Mouse (Mus musculus) kidney, embryonic 14.5 days (tissue): ENCODE data around the gene 0610010F05Rik. TPM values are rescaled to one million over a fixed set of nuclear protein-coding genes. Genes with fewer than 3 reads are reported as not detected.
"Not testable (repeated sequence)": the region's sequence is repeated elsewhere in the genome, so short reads cannot be mapped to it uniquely, and the experiment has no call there.

Source experiments
- ATAC-seq: fragments of 200-750 bp; cut with Nextera tagmentation; 2 replicates; pipeline ENCODE4 v1.8.0; 2017; ENCODE audit warnings: moderate number of reproducible peaks, mild to moderate bottlenecking, moderate TSS enrichment, moderate library complexity; ENCODE audit not compliant: low FRiP score, low TSS enrichment
- H3K27ac ChIP-seq: fragments of 300-500 bp; sonication (generic); 2 replicates; pipeline ENCODE4 v1.5.1; 2014; ENCODE audit warnings: low read depth, mild to moderate bottlenecking, low read length, moderate library complexity, mixed read lengths
- H3K27me3 ChIP-seq: fragments of 300-500 bp; sonication (generic); 2 replicates; pipeline ENCODE4 v1.6.1; 2014; ENCODE audit warnings: mild to moderate bottlenecking, low read length; ENCODE audit not compliant: control insufficient read depth, insufficient read depth
- H3K36me3 ChIP-seq: fragments of 300-500 bp; sonication (generic); 2 replicates; pipeline ENCODE4 v1.6.1; 2014; ENCODE audit warnings: low read length, mixed read lengths; ENCODE audit not compliant: control insufficient read depth, insufficient read depth
- H3K4me1 ChIP-seq: fragments of 300-500 bp; sonication (generic); 2 replicates; pipeline ENCODE4 v1.6.1; 2014; ENCODE audit warnings: low read length, mixed read lengths; ENCODE audit not compliant: control insufficient read depth, insufficient read depth
- H3K4me2 ChIP-seq: fragments of 300-500 bp; sonication (generic); replicated peaks from 2 replicates; pipeline ENCODE4 v1.6.1; 2014; ENCODE audit warnings: low read depth, mild to moderate bottlenecking, low read length
- H3K4me3 ChIP-seq: fragments of 300-500 bp; sonication (generic); 2 replicates; pipeline ENCODE4 v1.5.1; 2014; ENCODE audit warnings: mild to moderate bottlenecking, low read length
- H3K9ac ChIP-seq: fragments of 300-500 bp; sonication (generic); 2 replicates; pipeline ENCODE4 v1.6.1; 2014; ENCODE audit warnings: low read depth, mild to moderate bottlenecking, low read length, moderate library complexity
- H3K9me3 ChIP-seq: fragments of 300-500 bp; sonication (generic); 2 replicates; pipeline ENCODE4 v1.6.1; 2016; ENCODE audit warnings: low read length; ENCODE audit not compliant: control insufficient read depth
- WGBS: fragments of 180-500 bp; shearing (Covaris S2); extraction: QIAGEN DNeasy Blood & Tissue Kit; methylation state at CpG from one replicate; pipeline ENCODE4 v1.1.7; 2014; 5-methylcytosine and 5-hydroxymethylcytosine counted together
- polyA plus RNA-seq: library from polyadenylated mRNA; unstranded; fragments of >200 nt; fragmentation: Nextera tagmentation; extraction: Ambion mirVana; gene quantifications from 2 replicates; pipeline ENCODE4 v1.2.1, GENCODE M21; 2014

0610010F05Rik gene
- polyA plus RNA-seq, 1 experiment from 2014 or later = 34.5 TPM

DNA sequence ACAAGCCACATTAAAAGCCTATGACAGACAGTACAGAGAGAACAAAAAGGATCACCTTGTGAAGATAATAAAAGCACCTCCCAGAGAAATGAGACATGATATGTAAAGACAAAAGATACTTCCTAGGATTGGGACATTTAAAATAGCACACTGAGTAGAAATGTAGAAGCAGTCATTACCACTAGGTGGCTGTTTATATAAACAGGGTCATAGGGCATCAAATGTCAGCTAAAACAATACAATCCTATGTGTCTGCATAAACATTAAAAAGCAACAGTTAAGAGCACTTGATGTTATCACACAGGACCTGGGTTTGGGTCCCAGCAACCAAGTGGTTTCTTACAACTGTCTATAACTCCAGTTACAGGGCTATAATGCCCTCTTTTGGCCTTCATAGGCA is 2.8 kb downstream of the 0610010F05Rik start:
- Histone ChIP-seq H3K36me3 (peaks cover 11% of the 10 kb centered on the region; the same call in 1 of the 2 replicates), H3K4me2 (no peak overlapping the region), H3K27ac (no peak overlapping the region), H3K27me3 (no peaks in the 10 kb centered on the region), H3K9me3 (no peaks in the 10 kb centered on the region), H3K9ac (no peak overlapping the region), H3K4me1 (no peaks in the 10 kb centered on the region), H3K4me3 (no peak overlapping the region)
- ATAC-seq = no peak

DNA sequence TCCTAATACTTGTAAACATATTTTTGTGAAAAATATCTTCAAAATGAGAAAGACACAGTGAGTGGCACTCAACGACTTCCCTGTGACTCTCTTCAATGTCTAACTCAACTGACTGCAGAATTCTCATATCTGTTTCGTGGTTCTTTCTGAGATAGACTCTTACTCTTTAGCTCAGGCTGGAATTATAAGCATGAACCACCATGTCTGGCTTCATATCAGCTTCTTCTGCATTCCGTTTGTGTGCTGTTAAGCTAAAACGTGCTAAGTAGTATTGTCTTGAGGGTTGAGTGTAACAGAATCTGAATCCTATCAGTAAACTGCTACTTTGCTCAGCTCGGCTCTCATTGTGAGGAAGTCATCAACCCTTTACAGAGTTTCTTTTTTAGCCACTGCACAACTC is 14.4 kb downstream of the 0610010F05Rik start:
- no peaks in the 10 kb centered on the region for H3K27me3 ChIP-seq

DNA sequence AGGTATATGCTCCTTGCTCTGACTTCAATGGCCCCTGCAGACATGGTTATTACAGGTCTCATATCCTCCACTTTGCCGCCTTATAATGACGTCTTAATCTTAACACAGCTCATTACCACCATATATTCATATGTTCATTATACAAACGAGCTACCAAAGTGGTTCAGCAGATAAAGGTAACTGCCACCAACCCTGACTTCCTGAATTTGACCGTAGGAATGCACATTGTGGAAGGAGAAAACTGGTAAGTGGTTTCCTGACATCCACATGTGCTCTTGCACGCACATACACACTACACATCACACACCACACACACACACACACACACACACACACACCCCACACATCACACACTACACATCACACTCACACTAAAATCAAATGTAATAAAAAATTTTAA is 18.9 kb downstream of the 0610010F05Rik start:
- no peak overlapping the region for H3K27ac ChIP-seq
- no peaks in the 10 kb centered on the region for H3K9me3 ChIP-seq
- WGBS = 91% methylated on average over 5 of the region's 5 CpGs
- ATAC-seq = no peak
- H3K4me3 ChIP-seq = no peak overlapping the region
- no peaks in the 10 kb centered on the region for H3K4me1 ChIP-seq
- H3K27me3 ChIP-seq = no peaks in the 10 kb centered on the region
- no peak overlapping the region for H3K9ac ChIP-seq
- H3K36me3 ChIP-seq = peaks cover 18% of the 10 kb centered on the region; the same call in 1 of the 2 replicates
- no peak overlapping the region for H3K4me2 ChIP-seq

More for the DNA sequence above, 14.4 kb downstream of the 0610010F05Rik start:
- Histone ChIP-seq H3K4me2 (no peak overlapping the region), H3K4me1 (no peaks in the 10 kb centered on the region), H3K9ac (no peak overlapping the region), H3K36me3 (peaks cover 14% of the 10 kb centered on the region; the same call in 1 of the 2 replicates), H3K27ac (no peak overlapping the region), H3K9me3 (no peaks in the 10 kb centered on the region), H3K4me3 (no peak overlapping the region)
- 87% methylated on average over 5 of the region's 5 CpGs for WGBS
- no peak for ATAC-seq

DNA sequence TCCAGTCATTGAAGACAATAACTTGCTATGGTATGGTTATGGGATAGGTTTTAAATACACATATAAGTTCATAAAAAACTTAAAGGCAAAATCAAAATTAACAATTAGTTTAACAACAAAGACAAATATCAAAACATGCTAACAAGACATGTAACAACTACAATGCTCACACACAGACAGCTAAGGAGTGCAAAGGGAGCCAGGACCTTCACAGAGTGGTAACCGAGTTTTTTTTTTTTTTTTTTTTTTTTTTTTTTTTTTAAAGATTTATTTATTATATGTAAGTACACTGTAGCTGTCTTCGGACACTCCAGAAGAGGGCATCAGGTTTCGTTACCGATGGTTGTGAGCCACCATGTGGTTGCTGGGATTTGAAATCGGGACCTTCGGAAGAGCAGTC is 26.1 kb downstream of the 0610010F05Rik start:
- not testable (repeated sequence) for H3K9me3 ChIP-seq, H3K27ac ChIP-seq, H3K4me3 ChIP-seq, H3K4me2 ChIP-seq, ATAC-seq, H3K9ac ChIP-seq, H3K27me3 ChIP-seq, H3K4me1 ChIP-seq
- 91% methylated on average over 6 of the region's 6 CpGs for WGBS
- H3K36me3 ChIP-seq = peaks cover 21% of the 10 kb centered on the region

DNA sequence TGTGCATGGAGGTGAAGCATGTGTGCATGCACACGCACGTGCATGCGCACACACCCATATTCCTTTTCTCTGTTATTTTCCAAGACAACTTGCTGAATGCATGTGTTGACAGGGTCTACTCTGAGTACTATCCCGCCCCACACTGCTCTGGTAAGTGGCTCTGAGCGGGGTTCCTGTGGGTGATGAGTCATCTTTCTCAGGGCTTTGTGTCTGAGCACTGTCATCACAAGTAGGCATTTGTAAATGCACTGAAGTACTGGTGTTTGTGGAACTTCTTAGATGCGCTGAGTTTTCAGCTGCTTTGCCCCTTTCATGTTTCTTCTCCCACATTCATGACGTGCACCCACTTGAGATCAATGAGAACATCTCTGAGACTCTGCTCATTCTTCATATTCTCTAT is 63.3 kb downstream of the 0610010F05Rik start:
- Histone ChIP-seq H3K4me3 (no peak overlapping the region), H3K27ac (no peak overlapping the region), H3K9ac (no peak overlapping the region), H3K9me3 (no peaks in the 10 kb centered on the region), H3K36me3 (peaks cover 17% of the 10 kb centered on the region), H3K27me3 (no peaks in the 10 kb centered on the region), H3K4me1 (no peaks in the 10 kb centered on the region), H3K4me2 (no peak overlapping the region)
- WGBS = 92% methylated on average over 7 of the region's 7 CpGs
- no peak for ATAC-seq

DNA sequence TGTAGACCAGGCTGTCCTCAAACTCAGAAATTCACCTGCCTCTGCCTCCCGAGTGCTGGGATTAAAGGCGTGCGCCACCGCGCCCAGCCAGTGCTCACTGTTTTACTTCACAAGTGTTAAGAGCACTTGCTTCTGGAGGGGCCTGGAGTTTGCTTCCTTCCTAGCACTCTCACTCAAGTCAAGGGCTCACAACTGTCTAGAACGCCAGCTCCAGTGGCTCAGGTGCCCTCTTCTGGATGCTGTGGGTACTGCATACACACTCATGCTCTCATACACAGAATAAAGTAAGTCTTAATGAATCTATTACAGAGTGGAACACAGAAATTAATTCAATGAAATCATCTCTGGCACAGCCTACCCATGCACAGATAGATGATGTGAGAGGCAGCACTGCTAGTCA is 67.7 kb downstream of the 0610010F05Rik start:
- Histone ChIP-seq H3K9me3 (no peaks in the 10 kb centered on the region), H3K9ac (no peak overlapping the region), H3K27ac (no peak overlapping the region), H3K4me2 (no peak overlapping the region), H3K36me3 (peaks cover 5% of the 10 kb centered on the region; the same call in 1 of the 2 replicates), H3K4me3 (no peak overlapping the region), H3K27me3 (no peaks in the 10 kb centered on the region), H3K4me1 (no peaks in the 10 kb centered on the region)
- 58% methylated on average over 6 of the region's 6 CpGs for WGBS
- ATAC-seq = peak; percentile 68

DNA sequence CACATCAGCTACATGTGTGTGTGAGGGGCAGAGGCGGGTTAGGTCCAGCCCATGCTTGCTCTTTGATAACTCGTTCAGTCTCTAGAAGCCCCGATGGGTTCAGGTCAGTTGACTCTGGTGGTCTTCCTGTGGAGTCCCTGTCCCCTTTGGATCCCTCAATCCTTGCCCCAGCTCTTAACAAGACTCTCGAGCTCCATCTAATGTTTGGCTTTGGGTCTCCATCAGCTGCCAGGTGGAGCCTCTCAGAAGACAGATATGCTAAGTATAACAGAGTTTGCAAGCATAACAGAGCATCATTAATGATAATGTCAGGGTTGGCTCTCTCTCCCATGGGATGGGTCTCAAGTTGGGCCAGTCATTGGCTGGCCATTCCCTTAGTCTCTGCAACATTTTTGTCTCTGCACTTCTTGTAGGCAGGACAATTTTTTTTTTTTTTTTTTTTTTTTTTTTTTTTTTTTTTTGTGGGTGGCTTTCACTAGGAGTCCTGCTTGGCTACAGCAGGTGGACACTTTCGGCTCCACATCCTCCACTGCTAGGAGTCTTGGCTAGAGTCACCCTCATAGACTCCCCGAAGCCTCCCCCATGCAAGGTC is 76.3 kb downstream of the 0610010F05Rik start:
- no peaks in the 10 kb centered on the region for H3K36me3 ChIP-seq
- H3K4me2 ChIP-seq = no peak overlapping the region
- H3K27ac ChIP-seq = no peak overlapping the region
- H3K4me3 ChIP-seq = no peak overlapping the region
- no peaks in the 10 kb centered on the region for H3K4me1 ChIP-seq
- no peaks in the 10 kb centered on the region for H3K27me3 ChIP-seq
- ATAC-seq = no peak
- H3K9me3 ChIP-seq = no peaks in the 10 kb centered on the region
- 66% methylated on average over 6 of the region's 6 CpGs for WGBS
- no peak overlapping the region for H3K9ac ChIP-seq

DNA sequence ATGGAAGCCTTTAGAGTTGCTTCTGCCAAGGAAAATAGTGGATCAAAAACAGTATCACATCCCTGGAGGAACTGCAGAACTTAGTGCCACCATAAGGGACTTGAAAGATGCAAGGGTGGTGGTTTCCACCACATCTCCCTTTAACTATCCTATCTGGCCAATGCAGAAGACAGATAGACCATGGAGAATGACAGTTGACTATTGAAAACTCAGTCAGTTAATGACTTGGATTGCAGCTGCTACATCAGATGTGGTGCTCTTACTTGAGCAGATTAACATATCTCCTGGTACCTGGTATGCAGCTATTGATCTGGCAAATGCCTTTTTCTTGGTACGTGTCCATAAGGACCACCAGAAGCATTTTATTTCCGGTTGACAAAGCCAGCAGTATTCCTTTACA is 96.0 kb downstream of the 0610010F05Rik start:
- ATAC-seq = no peak
- no peaks in the 10 kb centered on the region for H3K27me3 ChIP-seq
- H3K36me3 ChIP-seq = no peaks in the 10 kb centered on the region
- no peak overlapping the region for H3K4me2 ChIP-seq
- no peak overlapping the region for H3K27ac ChIP-seq
- no peak overlapping the region for H3K4me3 ChIP-seq
- no peaks in the 10 kb centered on the region for H3K9me3 ChIP-seq
- H3K4me1 ChIP-seq = no peaks in the 10 kb centered on the region
- H3K9ac ChIP-seq = no peak overlapping the region
- 89% methylated on average over 2 of the region's 2 CpGs for WGBS

DNA sequence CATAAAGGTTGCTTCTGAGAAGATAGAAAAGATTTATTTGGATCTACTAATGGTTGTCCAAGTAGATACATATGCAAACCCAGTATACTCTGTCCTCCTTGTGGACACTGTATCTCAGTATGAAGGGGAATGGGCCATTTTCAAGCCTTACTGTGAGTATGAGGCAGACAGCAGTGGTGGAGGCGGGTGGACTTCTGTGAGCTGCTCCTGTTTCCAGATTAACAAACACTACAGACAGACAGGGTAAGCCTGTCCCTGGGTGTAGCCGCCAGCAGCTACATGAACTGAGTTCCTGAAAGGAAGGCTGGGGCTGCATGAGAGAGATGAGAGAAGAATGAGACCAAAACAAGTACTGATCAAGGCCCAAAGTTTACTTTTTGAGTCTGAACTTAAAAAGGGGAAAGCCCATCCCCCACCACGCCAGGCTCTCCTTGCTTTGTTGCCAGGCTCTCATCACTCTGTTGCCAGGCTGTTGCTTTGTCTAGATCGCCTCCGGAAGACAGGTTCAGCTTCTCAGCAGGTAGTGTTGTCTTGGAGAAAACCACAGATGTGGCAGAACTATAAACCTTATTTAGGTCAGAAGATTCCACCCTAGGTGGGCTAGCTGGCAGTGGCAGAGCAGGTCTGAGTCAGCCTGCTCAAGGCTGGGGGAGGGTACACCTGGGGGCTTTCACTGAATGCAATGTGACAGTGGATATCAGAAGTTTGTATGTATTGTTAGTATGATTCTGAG is 112.8 kb downstream of the 0610010F05Rik start, which contains the start of gene 1700093K21Rik:
Gene 1700093K21Rik (minus strand): TSS at position 683 of the 733 bp plus-strand sequence.
- Histone ChIP-seq H3K36me3 (no peaks in the 10 kb centered on the region), H3K4me1 (no peaks in the 10 kb centered on the region), H3K27ac (no peak within 1 kb of the TSS), H3K9ac (no peak within 1 kb of the TSS), H3K4me3 (no peak within 1 kb of the TSS), H3K9me3 (no peaks in the 10 kb centered on the region), H3K27me3 (no peaks in the 10 kb centered on the region), H3K4me2 (no peak within 1 kb of the TSS)
- no peak for ATAC-seq
- 51% methylated on average over 5 of the region's 5 CpGs for WGBS
